Mouse (Mus musculus) embryo, embryonic 11 days (tissue): ENCODE results near the gene Dpf3.

ENCODE experiments used
- DNase-seq: peaks from one replicate; pipeline ENCODE4 v3.0.0-alpha.2; 2015

Dpf3 gene

GRCm38 (mm10) chr12:83466053-83466452 is 21.5 kb downstream of the Dpf3 start:
- no peak for DNase-seq

- no peak for DNase-seq
Measured at GRCm38 (mm10) chr12:83460272-83460671, 27.2 kb downstream of the Dpf3 start.

GRCm38 (mm10) chr12:83454697-83455321 is 32.7 kb downstream of the Dpf3 start:
- DNase-seq: no peak

DNA sequence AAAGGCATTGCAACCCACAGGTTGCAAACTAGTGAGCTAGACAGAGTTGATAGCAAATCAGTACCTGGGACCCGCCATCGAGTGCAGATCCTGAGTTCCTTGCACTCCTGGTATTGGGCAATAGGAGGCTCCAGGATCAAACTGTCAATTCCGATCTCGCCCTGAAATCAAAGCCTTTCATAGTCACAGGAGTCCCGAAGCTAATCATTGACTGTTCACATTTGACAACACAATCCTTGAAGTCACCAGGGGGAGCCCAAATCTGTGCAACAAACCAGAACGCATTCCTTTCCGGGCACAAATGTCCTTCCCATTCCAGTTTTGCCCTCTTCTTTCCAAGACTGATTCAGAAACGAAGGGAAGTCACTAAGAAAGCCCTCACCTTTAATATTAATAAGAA is 35.7 kb downstream of the Dpf3 start:
- no peak for DNase-seq

DNA sequence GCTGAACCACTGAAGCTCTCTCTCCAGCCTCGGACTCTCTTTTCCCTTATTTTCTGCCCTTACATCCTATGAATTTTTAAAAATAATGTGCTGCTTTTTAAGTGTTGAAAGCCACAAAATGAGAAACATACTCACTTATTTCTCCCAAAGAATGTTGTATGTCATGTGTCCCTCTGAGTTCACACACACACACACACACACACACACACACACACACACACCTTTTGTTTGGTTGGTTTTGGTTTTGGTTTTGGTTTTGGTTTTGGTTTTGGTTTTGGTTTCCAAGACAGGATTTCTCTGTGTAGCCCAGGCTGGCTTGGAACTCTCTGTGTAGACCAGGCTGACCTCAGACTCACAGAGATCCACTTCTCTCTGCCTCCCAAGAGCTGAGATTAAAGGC is 37.0 kb downstream of the Dpf3 start:
- no peak for DNase-seq

GRCm38 (mm10) chr12:83449202-83449601 is 38.3 kb downstream of the Dpf3 start:
- no peak for DNase-seq

DNA sequence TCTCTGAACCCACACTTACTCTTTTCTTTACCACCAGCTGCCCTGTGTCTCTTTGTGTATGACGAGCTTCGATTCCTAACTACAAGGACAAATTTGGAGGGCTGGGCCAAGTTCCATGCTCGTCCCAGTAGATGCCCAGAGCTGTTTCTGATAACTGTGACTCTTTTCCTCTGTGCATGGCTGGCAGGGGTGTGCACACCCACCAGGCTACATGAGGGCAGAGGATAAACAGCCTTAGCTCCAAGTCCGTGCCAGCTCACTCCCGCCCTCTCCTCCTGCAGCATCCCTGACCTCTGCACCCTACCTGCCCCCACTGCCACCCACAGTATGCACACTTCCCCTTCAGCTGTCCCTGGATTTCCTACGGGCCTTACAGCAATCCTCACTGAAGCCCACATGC is 41.9 kb downstream of the Dpf3 start:
- no peak for DNase-seq

DNA sequence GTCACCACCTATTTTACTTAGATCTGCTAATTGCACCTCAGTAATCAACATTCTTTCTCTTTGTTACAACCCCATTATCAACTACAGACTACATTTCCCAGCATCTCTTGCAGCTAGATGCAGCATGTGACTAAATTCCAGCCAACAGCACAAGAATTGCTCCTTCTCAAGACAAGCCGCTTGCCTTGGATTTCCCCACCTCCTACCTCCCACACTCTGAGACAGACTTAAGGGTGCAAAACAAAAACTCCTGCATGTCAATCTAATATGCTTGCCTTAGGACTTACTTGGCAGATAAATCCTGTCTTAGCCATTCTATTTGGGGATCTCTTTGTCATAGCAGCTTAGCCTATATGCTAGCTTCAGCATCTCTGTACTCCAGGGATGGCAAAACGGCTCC is 43.1 kb downstream of the Dpf3 start:
- DNase-seq: no peak

GRCm38 (mm10) chr12:83438002-83438401 is 49.5 kb downstream of the Dpf3 start:
- DNase-seq: no peak

- DNase-seq: no peak
Measured at GRCm38 (mm10) chr12:83433987-83434698, 53.4 kb downstream of the Dpf3 start.

DNA sequence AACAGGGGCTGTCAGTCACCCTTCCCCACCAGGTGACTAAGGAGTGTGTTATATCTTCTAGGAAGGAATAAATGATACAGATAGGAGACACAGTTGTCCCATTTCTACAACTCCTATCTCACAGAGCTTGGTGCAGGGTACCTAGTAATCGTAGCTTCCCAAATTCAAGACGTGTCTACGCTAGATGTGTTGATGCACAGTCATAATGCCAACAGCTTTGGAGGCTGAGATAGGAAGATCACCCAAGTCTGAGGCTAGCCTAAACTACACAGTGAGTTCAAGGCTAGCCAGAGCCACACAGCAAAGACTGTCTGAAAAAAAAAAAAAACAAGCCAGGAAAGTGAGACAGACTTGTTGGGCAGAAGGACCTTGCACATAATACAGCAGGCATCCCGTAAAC is 54.1 kb downstream of the Dpf3 start:
- no peak for DNase-seq

DNA sequence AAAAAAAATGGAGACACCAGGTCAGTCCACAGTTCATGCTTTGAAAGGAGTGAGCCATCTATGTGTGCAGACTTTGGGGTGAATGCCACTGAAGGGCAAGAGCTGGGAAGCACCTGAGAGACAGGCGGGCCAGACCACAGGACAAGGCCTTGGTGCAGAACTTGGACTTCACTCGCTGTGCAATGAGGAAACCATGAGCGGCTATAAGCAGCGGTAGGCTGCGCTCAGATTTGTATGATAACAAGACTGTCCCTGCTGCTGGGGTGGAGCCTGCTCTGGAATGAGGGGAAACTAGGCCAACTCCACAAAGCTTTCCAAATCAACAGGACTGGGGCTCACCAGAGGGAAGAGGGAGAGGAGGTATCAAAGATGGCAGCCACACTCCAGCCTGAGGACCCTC is 57.3 kb downstream of the Dpf3 start:
- DNase-seq: no peak

GRCm38 (mm10) chr12:83428016-83428415 is 59.5 kb downstream of the Dpf3 start:
- peak; percentile 37 for DNase-seq

DNA sequence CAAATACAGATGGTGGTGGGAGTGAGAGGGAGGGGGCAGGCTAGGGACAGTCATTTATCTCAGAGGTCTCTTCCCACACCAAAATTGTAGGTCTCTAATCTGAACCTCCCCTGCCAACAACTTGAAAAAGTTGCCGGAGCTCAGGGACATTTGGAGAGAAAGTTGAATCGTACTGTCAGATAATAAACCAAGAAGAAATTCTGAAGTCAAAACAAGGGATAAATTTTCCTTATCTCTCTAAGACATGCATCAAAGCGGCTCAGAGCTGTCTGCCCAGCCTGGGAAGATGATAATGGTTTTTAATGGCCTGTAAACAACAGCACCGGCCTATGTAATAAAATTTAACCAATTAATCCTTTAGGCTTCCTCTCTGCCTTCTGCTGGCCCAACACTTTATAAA is 59.9 kb downstream of the Dpf3 start:
- no peak for DNase-seq

GRCm38 (mm10) chr12:83426326-83426725 is 61.2 kb downstream of the Dpf3 start:
- DNase-seq: no peak

GRCm38 (mm10) chr12:83425736-83426135 is 61.8 kb downstream of the Dpf3 start:
- no peak for DNase-seq

DNA sequence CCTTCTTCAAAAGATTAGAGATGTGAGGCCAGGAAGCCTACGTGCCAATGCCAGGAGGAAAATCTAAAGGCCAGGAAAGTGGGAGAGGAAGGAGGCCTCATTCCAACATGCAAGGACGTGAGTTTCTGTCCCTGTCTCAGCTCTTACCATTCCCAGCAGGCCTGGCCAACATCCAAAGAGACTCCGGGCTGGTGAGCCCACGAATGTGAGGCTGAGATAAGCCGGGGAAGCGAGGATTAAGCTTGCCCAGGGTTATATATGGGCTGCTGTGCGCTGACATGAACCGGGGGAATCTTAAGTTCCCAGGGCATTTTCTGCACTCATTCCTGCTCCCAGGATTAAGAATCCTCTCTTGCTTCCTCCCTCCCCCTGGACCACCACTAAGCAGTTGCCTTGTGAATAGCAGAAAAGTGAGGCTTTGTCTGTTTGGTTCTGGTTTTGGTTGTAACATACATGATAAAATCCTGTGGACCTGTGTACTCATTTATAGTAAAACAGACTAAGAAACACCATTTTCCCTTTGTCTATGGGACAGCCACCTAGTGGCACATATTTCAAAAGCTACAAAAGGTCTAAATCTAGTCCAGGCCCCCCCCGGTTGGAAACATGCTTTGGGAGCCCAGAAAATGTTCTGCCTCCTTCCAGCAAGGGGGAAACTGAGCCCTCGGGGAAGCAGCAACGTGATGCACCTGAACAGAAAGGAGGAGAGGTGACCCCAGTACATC is 62.6 kb downstream of the Dpf3 start:
- DNase-seq: no peak

GRCm38 (mm10) chr12:83424086-83424719 is 63.3 kb downstream of the Dpf3 start:
- no peak for DNase-seq

DNA sequence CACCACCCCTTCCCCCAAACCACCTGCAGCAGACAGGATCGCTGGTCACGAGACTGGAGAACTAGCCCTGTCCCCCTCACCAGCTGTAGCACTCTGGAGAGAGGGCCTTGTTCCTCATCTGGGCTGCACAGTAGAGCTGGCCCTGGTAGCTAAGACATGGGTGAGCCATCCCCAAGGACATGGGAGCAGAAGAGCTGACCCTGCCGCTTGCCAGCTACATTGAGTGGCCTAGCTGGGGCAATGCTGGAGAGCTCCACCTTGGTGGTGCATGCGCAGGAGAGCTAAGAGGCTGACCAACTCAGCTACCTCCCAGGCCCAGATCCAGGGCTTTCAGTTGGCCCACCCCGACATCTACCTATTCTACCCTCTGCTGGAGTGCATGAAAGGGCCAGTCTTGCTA is 67.2 kb downstream of the Dpf3 start:
- DNase-seq: no peak

- DNase-seq: no peak
Measured at GRCm38 (mm10) chr12:83415207-83415606, 72.3 kb downstream of the Dpf3 start.

- no peak for DNase-seq
Measured at GRCm38 (mm10) chr12:83413684-83414083, 73.8 kb downstream of the Dpf3 start.

DNA sequence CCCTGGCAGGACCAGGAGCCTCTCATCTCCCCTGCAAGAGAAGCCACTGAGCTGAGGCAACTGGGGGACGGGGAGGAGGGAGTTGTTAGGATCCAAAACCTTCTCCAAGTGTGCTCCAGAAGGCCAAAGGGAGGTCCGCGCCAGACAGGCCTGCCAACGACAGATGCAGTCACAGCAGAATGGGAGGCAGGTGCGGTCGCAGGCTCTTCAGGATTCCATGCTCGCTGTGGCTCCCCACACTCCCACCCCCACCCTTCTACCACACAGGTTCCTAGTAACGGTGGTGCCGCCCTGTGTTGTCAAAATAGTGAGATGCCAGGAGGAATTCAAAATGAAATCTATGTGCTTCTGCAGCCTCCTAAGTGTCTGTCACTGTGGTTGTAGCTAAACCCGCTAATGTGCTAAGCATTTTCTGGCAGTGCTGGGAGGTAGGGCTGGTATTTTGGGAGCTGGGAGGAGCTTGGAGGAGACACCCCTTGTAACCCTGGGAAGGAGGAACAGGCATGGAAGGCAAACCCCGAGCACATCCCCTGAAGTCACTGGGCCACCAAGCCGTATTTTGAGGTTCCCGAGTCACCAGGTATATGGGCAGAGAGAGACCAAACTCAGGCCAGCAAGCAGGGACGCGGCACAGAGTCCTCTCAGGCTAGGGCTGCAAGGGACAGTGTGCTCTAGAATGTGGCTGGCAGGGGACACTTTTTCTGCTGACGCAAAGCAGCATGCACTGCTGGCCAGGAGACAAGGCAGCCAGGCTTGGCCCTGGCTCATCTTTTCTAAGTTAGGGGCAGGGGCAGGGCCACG is 75.6 kb downstream of the Dpf3 start:
- no peak for DNase-seq

- no peak for DNase-seq
Measured at GRCm38 (mm10) chr12:83411032-83411431, 76.5 kb downstream of the Dpf3 start.
